Mouse (Mus musculus) heart, adult 8-10 months (tissue): ENCODE results near the gene Olfr1057. TPM values are rescaled to one million over a fixed set of nuclear protein-coding genes. Genes with fewer than 3 reads are reported as not detected.
"Not testable (repeated sequence)": the region's sequence is repeated elsewhere in the genome, so short reads cannot be mapped to it uniquely, and the experiment has no call there.

ENCODE experiments used
- DNase-seq: peaks from one replicate; pipeline ENCODE4 v3.0.0; 2022; ENCODE audit warnings: low spot score
- total RNA-seq, 4 experiments: library from RNA; stranded (reverse); gene quantifications; 2 replicates each; pipeline ENCODE4 v1.2.4; 2022

Olfr1057 gene
- total RNA-seq: not detected

GRCm38 (mm10) chr2:86378293-86378692 is at the start of gene Olfr1057:
Olfr1057 (minus strand) TSS chr2:86378393.
- DNase-seq: no peak

GRCm38 (mm10) chr2:86426649-86427048 is 48.5 kb upstream of the Olfr1057 start, which contains the start of gene Olfr1062:
Olfr1062 (minus strand) TSS chr2:86426749.
- not testable (repeated sequence) for DNase-seq

- DNase-seq: no peak
These were observed 35.8 kb upstream of the Olfr1057 start, which contains the start of gene Olfr1061 for GRCm38 (mm10) chr2:86413950-86414349. Olfr1061 (minus strand) TSS chr2:86414050.

- no peak for DNase-seq
These were observed 16.9 kb upstream of the Olfr1057 start for GRCm38 (mm10) chr2:86395114-86395513.

GRCm38 (mm10) chr2:86388461-86388860 is 10.3 kb upstream of the Olfr1057 start, which contains the start of gene Olfr1058:
Olfr1058 (minus strand) TSS chr2:86388561.
- not testable (repeated sequence) for DNase-seq

- not testable (repeated sequence) for DNase-seq
These were observed 11.9 kb downstream of the Olfr1057 start for GRCm38 (mm10) chr2:86366342-86366741.

GRCm38 (mm10) chr2:86362369-86362768 is 15.8 kb downstream of the Olfr1057 start, which contains the start of gene Olfr1056:
Olfr1056 (minus strand) TSS chr2:86362469.
- DNase-seq: no peak

GRCm38 (mm10) chr2:86351751-86352150 is 26.4 kb downstream of the Olfr1057 start:
- not testable (repeated sequence) for DNase-seq

- DNase-seq: no peak
These were observed 28.0 kb downstream of the Olfr1057 start, which contains the start of gene Olfr1055 for GRCm38 (mm10) chr2:86350184-86350583. Olfr1055 (minus strand) TSS chr2:86350284.

- no peak for DNase-seq
These were observed 42.9 kb downstream of the Olfr1057 start, which contains the start of gene Olfr1054 for GRCm38 (mm10) chr2:86335333-86335732. Olfr1054 (minus strand) TSS chr2:86335433.

Other genes starting within 250 kb of the Olfr1057 start
- gene Olfr1039, start 242.5 kb downstream of the Olfr1057 start, total RNA-seq: not detected
- gene Olfr1040, start 231.7 kb downstream of the Olfr1057 start, total RNA-seq: not detected
- not detected for gene Olfr1042, start 216.6 kb downstream of the Olfr1057 start, total RNA-seq
- gene Olfr1043, start 210.9 kb downstream of the Olfr1057 start, total RNA-seq: not detected
- not detected for gene Olfr1044, start 200.6 kb downstream of the Olfr1057 start, total RNA-seq
- not detected for gene Olfr52, start 192.7 kb downstream of the Olfr1057 start, total RNA-seq
- not detected for gene Olfr1045, start 175.4 kb downstream of the Olfr1057 start, total RNA-seq
- gene Olfr1046, start 159.1 kb downstream of the Olfr1057 start, total RNA-seq: not detected
- gene Olfr1047, start 147.0 kb downstream of the Olfr1057 start, total RNA-seq: not detected
- gene Olfr1048, start 138.1 kb downstream of the Olfr1057 start, total RNA-seq: not detected
- gene Olfr1049, start 120.1 kb downstream of the Olfr1057 start, total RNA-seq: not detected
- not detected for gene Olfr1051, start 99.3 kb downstream of the Olfr1057 start, total RNA-seq
- gene Olfr1052, start 85.9 kb downstream of the Olfr1057 start, total RNA-seq: not detected
- gene Olfr1053, start 63.1 kb downstream of the Olfr1057 start, total RNA-seq: not detected
- gene Olfr1054, start 43.0 kb downstream of the Olfr1057 start, total RNA-seq: not detected
- not detected for gene Olfr1055, start 28.1 kb downstream of the Olfr1057 start, total RNA-seq
- not detected for gene Olfr1056, start 15.9 kb downstream of the Olfr1057 start, total RNA-seq
- not detected for gene Olfr1058, start 10.2 kb upstream of the Olfr1057 start, total RNA-seq
- gene Olfr1061, start 35.7 kb upstream of the Olfr1057 start, total RNA-seq: not detected
- gene Olfr1062, start 48.4 kb upstream of the Olfr1057 start, total RNA-seq: not detected
- gene Olfr1065, start 72.2 kb upstream of the Olfr1057 start, total RNA-seq: not detected
- gene Olfr1066, start 77.9 kb upstream of the Olfr1057 start, total RNA-seq: not detected
- not detected for gene Olfr228, start 109.0 kb upstream of the Olfr1057 start, total RNA-seq
- not detected for gene Olfr1076, start 130.1 kb upstream of the Olfr1057 start, total RNA-seq
- gene Olfr1079, start 164.1 kb upstream of the Olfr1057 start, total RNA-seq: not detected
- gene Olfr1080, start 179.8 kb upstream of the Olfr1057 start, total RNA-seq: not detected
- not detected for gene Olfr1082, start 220.6 kb upstream of the Olfr1057 start, total RNA-seq